Mouse (Mus musculus) testis, adult 2 months (tissue): ENCODE data around the gene Dnmbp. TPM values are rescaled to one million over a fixed set of nuclear protein-coding genes. Genes with fewer than 3 reads are reported as not detected.

Experiments used
- H3K27ac ChIP-seq: fragments of 200-500 bp; 2 replicates; pipeline ENCODE4 v1.5.1; 2012; ENCODE audit warnings: low read depth, low read length; ENCODE audit not compliant: control insufficient read depth, insufficient read depth
- H3K27me3 ChIP-seq: fragments of 200-500 bp; 2 replicates; pipeline ENCODE4 v1.6.1; 2012; ENCODE audit warnings: mild to moderate bottlenecking, low read length, moderate library complexity; ENCODE audit not compliant: control insufficient read depth, insufficient read depth
- H3K36me3 ChIP-seq: fragments of 200-500 bp; 2 replicates; pipeline ENCODE4 v1.6.1; 2012; ENCODE audit warnings: mild to moderate bottlenecking, low read length; ENCODE audit not compliant: control insufficient read depth, insufficient read depth
- H3K4me1 ChIP-seq: fragments of 200-500 bp; 2 replicates; pipeline ENCODE4 v1.6.1; 2012; ENCODE audit warnings: low read length; ENCODE audit not compliant: control insufficient read depth, insufficient read depth
- H3K4me3 ChIP-seq: fragments of 200-500 bp; 2 replicates; pipeline ENCODE4 v1.5.1; 2012; ENCODE audit warnings: low read depth, mild to moderate bottlenecking, low read length, moderate library complexity, mixed read lengths; ENCODE audit not compliant: control insufficient read depth
- CTCF ChIP-seq: fragments of 200-500 bp; IDR thresholded peaks from 2 replicates; pipeline ENCODE4 v1.5.1; 2012; ENCODE audit warnings: low read depth, mild to moderate bottlenecking, inconsistent platforms, low read length, moderate library complexity; ENCODE audit not compliant: control insufficient read depth, insufficient read depth, insufficient replicate concordance
- POLR2A ChIP-seq: fragments of 200-500 bp; IDR thresholded peaks from 2 replicates; pipeline ENCODE4 v1.6.1; 2012; ENCODE audit warnings: low read depth, mild to moderate bottlenecking, inconsistent platforms, low read length, moderate library complexity; ENCODE audit not compliant: control insufficient read depth
- polyA plus RNA-seq: library from polyadenylated mRNA; depleted of rRNA; stranded (reverse); fragments of >200 nt; gene quantifications from 2 replicates; pipeline ENCODE4 v1.2.3, GENCODE M21; 2012

Dnmbp gene
- polyA plus RNA-seq, 1 experiment: 10.7 TPM

DNA sequence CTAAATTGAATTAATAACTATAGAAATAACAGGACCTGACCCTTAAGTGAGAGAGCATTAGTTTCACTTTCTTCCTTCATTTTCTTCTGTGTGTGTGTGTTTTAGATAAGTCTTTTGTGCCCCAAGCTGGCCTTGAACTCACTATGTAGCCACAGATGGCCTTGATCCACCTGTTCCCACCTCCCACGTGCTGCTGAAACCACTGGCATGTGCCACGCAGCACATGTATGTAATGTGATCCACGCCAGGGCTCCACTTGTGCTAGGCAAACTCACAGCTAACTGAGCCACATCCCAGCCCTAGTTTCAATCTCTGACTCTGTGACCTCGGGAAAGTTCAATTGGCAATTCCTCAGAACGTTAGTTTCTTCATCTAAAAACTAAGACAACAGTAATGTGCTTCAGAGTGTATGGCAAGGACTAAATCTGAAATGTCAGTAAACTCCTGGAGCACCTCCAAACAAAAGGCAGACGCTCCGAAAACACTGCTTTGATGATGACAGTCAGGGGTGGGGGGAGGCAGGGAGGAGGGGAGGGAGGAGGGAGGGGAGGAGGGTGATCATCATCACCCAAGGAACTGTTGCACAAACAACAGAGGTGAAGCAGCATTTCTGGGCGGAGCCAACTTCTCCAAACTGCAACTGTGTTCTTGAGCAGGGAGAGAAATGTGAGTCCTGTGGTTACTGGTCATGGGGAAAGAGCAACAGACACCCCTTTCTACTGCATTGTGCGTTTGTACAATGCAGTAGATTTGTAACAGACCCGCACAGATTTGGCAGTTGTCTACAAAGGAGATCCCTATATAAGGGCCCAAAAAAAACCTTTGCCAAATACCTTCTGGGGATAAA is 13.6 kb downstream of the Dnmbp start:
- Histone ChIP-seq H3K27ac (peak overlapping the region; percentile 44), H3K36me3 (no peaks in the 10 kb centered on the region), H3K27me3 (no peaks in the 10 kb centered on the region), H3K4me1 (peaks cover 17% of the 10 kb centered on the region), H3K4me3 (no peak overlapping the region)
- TF ChIP-seq POLR2A: no peak
- TF ChIP-seq CTCF: no peak

DNA sequence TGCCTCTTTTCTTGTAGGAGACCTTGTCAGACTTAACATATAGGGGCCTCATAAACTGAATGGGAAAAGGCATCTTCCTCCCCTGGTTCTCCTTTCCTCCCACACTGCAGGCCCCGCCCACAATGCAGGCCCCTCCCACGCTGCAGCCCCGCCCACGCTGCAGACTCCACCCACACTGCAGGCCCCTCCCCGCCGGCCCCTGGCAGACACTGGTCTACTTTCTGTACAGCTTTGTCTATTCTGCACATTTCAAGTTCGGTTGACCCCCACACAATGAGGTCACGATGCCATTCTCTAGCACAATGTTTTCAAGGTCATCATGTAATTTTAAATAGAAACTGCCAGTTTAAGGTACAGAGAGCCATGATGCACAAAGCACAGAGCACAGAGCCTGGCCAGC is 15.6 kb downstream of the Dnmbp start:
- Histone ChIP-seq H3K4me1 (peaks cover 13% of the 10 kb centered on the region), H3K27ac (no peak overlapping the region)

GRCm38 (mm10) chr19:43922963-43923362 is 17.0 kb downstream of the Dnmbp start:
- H3K36me3 ChIP-seq: no peaks in the 10 kb centered on the region
- no peaks in the 10 kb centered on the region for H3K27me3 ChIP-seq
- TF ChIP-seq CTCF: peak; percentile 70; the same call in 1 of the 2 replicates
- TF ChIP-seq POLR2A: no peak
- no peak overlapping the region for H3K27ac ChIP-seq
- H3K4me3 ChIP-seq: no peak overlapping the region
- peaks cover 16% of the 10 kb centered on the region for H3K4me1 ChIP-seq

More for the DNA sequence above, 15.6 kb downstream of the Dnmbp start:
- no peak overlapping the region for H3K4me3 ChIP-seq
- H3K27me3 ChIP-seq: no peaks in the 10 kb centered on the region
- H3K36me3 ChIP-seq: no peaks in the 10 kb centered on the region
- TF ChIP-seq CTCF (no peak), POLR2A (no peak)

DNA sequence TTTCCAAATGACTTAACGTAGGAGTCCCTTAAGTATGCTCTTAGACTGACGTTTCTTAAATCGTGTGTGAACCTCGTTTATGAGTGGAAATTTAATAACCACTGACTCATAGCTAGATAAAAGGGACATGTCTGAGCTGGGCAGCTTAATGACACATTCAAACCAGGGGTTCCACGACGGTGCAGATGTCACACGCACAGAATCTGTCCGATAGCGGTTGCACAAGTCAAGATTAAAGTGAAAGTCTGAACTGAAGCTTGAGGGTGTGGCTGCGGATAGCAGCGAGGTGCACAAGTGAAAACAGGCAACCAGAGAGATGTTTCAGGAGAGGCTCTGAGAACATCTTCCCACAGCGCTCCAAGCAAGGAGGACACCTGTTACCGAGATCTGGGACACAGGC is 18.6 kb downstream of the Dnmbp start:
- H3K27ac ChIP-seq: peak overlapping the region; percentile 50
- TF ChIP-seq CTCF (no peak), POLR2A (no peak)
- H3K4me1 ChIP-seq: peaks cover 16% of the 10 kb centered on the region
- H3K36me3 ChIP-seq: no peaks in the 10 kb centered on the region
- no peaks in the 10 kb centered on the region for H3K27me3 ChIP-seq
- peak overlapping the region; percentile 52 for H3K4me3 ChIP-seq

DNA sequence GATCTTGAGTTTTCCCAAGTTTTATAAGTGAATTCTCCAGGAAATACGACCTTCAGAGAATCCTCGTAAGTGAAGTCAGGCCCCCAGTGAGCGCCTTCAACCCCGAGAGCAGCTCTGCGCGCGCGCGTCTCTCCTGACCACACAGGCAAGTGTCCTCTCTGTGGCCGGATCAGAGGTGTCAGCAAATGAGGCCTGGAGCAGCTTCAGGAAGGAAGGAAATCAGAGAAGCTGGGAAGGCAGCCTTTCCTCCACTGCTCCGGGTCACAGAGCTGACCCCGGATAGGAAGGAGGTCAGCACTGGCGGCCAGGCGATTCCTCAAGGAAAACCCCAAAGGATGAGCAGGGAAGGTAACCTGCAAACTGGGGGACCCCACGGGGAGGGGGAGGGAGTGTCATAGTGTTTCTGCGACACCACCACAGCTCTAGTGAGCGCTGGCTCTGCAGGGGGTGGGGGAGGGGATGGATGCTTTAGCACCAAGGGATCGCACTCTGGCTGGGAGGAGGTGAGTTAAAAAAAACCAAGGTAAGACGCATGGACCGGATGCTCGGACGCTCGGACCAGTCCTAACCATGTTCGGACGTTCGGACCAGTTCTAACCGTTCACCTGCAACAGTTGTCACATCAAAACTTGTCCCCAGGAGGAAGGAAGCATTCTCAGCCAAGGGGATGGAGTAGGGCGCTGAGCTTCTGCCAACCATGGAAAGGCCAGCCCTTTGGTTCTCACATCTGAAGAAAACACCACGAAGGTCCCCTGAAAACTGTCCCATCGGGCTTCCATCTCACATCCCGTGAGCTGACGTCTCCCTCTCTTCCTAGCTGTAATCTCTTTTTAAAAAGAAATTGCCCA is 19.3 kb downstream of the Dnmbp start:
- Histone ChIP-seq H3K27ac (peak overlapping the region; percentile 66), H3K36me3 (no peaks in the 10 kb centered on the region), H3K27me3 (no peaks in the 10 kb centered on the region), H3K4me1 (peaks cover 16% of the 10 kb centered on the region), H3K4me3 (peak overlapping the region; percentile 69)
- TF ChIP-seq POLR2A: peak; percentile 36; the same call in 1 of the 2 replicates
- no peak for TF ChIP-seq CTCF

DNA sequence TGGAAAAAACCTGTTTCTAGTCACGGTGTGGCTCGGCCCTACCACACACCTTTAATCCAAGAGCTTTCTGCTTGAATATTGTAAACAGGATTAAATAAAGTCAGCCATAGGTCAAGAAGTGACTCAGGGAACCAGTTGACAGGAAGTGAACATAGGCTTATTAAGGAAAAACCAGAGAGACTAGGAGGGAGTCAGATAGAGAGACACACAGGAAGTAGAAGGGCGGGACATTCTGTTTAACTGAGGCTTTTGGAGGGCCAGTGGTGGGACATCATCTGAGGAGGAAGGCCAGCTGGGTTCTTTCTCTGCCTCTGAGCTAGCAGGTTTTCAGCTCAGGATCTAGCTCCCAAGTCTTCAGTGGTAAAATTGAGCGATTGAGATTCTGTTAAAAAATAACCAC is 20.1 kb downstream of the Dnmbp start:
- H3K4me3 ChIP-seq: no peak overlapping the region
- no peaks in the 10 kb centered on the region for H3K27me3 ChIP-seq
- TF ChIP-seq CTCF: no peak
- TF ChIP-seq POLR2A: no peak
- no peak overlapping the region for H3K27ac ChIP-seq
- no peaks in the 10 kb centered on the region for H3K36me3 ChIP-seq
- peaks cover 16% of the 10 kb centered on the region for H3K4me1 ChIP-seq

- no peaks in the 10 kb centered on the region for H3K27me3 ChIP-seq
- no peak overlapping the region for H3K4me3 ChIP-seq
- no peak overlapping the region for H3K27ac ChIP-seq
- no peaks in the 10 kb centered on the region for H3K36me3 ChIP-seq
- H3K4me1 ChIP-seq: peaks cover 16% of the 10 kb centered on the region
- TF ChIP-seq POLR2A (no peak), CTCF (no peak)
Observed at GRCm38 (mm10) chr19:43918834-43919233, 21.2 kb downstream of the Dnmbp start.
